Mouse (Mus musculus) liver, adult 2 months (tissue): ENCODE results near the gene C2cd2l.

ENCODE experiments used
- CTCF ChIP-seq: fragments of 200-500 bp; IDR thresholded peaks from 2 replicates; pipeline ENCODE4 v1.5.1; 2011; ENCODE audit warnings: low read depth, low read length, control low read depth
- POLR2A ChIP-seq: fragments of 200-500 bp; IDR thresholded peaks from 2 replicates; pipeline ENCODE4 v1.6.1; 2011; ENCODE audit warnings: low read length, control low read depth; ENCODE audit not compliant: insufficient read depth; ENCODE audit errors: extremely low read depth

DNA sequence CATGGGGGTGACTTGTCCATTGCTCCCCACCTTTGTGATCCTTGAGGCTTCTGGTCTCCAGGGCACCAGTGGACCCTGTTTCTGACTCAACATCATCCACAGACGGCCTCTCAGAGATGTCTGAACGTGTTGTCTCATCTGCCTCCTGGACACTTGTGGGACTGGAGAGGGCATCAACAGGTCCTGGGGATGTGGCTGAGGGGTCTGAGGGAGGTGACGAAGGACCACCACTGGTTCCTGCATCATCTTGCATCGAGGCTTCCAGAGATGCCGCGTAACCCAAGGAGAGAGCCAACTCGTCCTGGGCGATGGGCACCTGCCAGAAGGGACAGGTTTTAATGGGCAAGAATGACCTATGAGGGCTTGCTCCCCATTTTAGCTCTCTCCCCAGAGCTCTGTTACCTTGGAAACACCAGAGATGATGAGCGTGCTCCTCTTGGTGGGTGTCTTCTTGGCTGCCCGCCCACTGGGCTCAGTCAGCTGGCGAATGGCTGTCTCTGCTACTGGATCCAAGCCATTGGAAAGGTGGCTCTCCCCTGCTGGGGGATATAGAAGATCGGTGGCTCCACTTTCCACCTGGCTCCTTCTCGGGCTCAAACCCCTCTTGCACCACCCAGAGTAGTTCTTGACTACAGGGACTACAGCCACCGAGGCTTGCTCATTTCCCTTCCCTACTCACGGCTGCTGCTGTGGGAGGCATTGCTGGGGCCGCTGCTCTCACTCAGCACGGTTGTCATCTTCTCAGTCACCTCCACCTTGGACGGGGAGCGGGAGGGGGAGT is 6.4 kb downstream of the C2cd2l start:
- TF ChIP-seq CTCF = no peak
- no peak for TF ChIP-seq POLR2A
